Mouse (Mus musculus) forebrain, embryonic 11.5 days (tissue): Measurements from ENCODE around the gene Lrrc8d. TPM values are rescaled to one million over a fixed set of nuclear protein-coding genes. Genes with fewer than 3 reads are reported as not detected.

Experiments
- ATAC-seq: fragments of 200-750 bp; cut with Nextera tagmentation; replicated peaks from 2 replicates; pipeline ENCODE4 v1.8.0; 2017; ENCODE audit warnings: moderate TSS enrichment; ENCODE audit not compliant: low FRiP score
- DNase-seq: peaks from one replicate; pipeline ENCODE4 v3.0.0-alpha.2; 2017; ENCODE audit warnings: low spot score
- H3K27ac ChIP-seq: fragments of 300-500 bp; sonication (generic); 2 replicates; pipeline ENCODE4 v1.5.1; 2014; ENCODE audit warnings: low read depth, low read length
- H3K27me3 ChIP-seq: fragments of 300-500 bp; sonication (generic); 2 replicates; pipeline ENCODE4 v1.6.1; 2014; ENCODE audit warnings: mild to moderate bottlenecking, low read length, mixed read lengths; ENCODE audit not compliant: control insufficient read depth, insufficient read depth
- H3K36me3 ChIP-seq: fragments of 300-500 bp; sonication (generic); 2 replicates; pipeline ENCODE4 v1.6.1; 2014; ENCODE audit warnings: mild to moderate bottlenecking, low read length, moderate library complexity, mixed read lengths; ENCODE audit not compliant: control insufficient read depth, insufficient read depth
- H3K4me1 ChIP-seq: fragments of 300-500 bp; sonication (generic); replicated peaks from 2 replicates; pipeline ENCODE4 v1.6.1; 2014; ENCODE audit warnings: low read length, mixed read lengths; ENCODE audit not compliant: control insufficient read depth, insufficient read depth
- H3K4me2 ChIP-seq: fragments of 300-500 bp; sonication (generic); 2 replicates; pipeline ENCODE4 v1.6.1; 2014; ENCODE audit warnings: low read depth, mild to moderate bottlenecking, low read length, moderate library complexity, mixed read lengths; ENCODE audit not compliant: severe bottlenecking
- H3K4me3 ChIP-seq: fragments of 300-500 bp; sonication (generic); 2 replicates; pipeline ENCODE4 v1.5.1; 2014; ENCODE audit warnings: low read depth, low read length
- H3K9ac ChIP-seq: fragments of 300-500 bp; sonication (generic); 2 replicates; pipeline ENCODE4 v1.6.1; 2014; ENCODE audit warnings: low read length
- H3K9me3 ChIP-seq: fragments of 300-500 bp; sonication (generic); 2 replicates; pipeline ENCODE4 v1.6.1; 2016; ENCODE audit warnings: low read length, mixed read lengths; ENCODE audit not compliant: control insufficient read depth
- WGBS: fragments of 180-500 bp; shearing (Covaris S2); extraction: QIAGEN DNeasy Blood & Tissue Kit; methylation state at CpG from one replicate; pipeline ENCODE4 v1.1.7; 2014; 5-methylcytosine and 5-hydroxymethylcytosine counted together
- polyA plus RNA-seq: library from polyadenylated mRNA; unstranded; fragments of >200 nt; fragmentation: Nextera tagmentation; extraction: Ambion mirVana; gene quantifications from 2 replicates; pipeline ENCODE4 v1.2.1, GENCODE M21; 2014

The Lrrc8d gene
- polyA plus RNA-seq, 1 experiment from 2014 or later = 28.9 TPM

DNA sequence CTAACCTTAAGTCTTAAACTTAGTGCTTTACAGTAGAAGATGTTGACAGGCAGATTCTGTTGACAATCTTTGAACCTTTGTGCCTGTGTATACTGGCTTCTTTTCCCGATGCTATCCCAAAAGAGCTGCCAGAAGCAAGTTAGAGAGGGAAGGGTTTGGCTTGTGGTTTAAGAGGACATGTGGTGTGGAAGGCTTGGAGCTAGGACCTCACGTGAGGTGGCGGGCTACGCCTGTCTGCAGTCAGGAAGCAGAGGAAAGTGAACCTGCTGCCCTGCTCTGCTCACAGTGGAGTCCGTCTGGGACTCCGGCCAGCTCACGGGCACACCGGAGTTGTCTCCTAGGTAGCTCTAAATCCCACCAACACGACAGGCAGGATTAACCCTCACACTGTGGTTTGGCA is 59.1 kb downstream of the Lrrc8d start:
- no peaks in the 10 kb centered on the region for H3K9me3 ChIP-seq
- WGBS = 89% methylated on average over 9 of the region's 9 CpGs
- no peak overlapping the region for H3K4me2 ChIP-seq
- ATAC-seq (no peak), DNase-seq (no peak)
- H3K4me3 ChIP-seq = no peak overlapping the region
- H3K27me3 ChIP-seq = no peaks in the 10 kb centered on the region
- no peak overlapping the region for H3K9ac ChIP-seq
- H3K27ac ChIP-seq = no peak overlapping the region
- H3K4me1 ChIP-seq = peaks cover 7% of the 10 kb centered on the region; the same call in 1 of the 2 replicates
- no peaks in the 10 kb centered on the region for H3K36me3 ChIP-seq

DNA sequence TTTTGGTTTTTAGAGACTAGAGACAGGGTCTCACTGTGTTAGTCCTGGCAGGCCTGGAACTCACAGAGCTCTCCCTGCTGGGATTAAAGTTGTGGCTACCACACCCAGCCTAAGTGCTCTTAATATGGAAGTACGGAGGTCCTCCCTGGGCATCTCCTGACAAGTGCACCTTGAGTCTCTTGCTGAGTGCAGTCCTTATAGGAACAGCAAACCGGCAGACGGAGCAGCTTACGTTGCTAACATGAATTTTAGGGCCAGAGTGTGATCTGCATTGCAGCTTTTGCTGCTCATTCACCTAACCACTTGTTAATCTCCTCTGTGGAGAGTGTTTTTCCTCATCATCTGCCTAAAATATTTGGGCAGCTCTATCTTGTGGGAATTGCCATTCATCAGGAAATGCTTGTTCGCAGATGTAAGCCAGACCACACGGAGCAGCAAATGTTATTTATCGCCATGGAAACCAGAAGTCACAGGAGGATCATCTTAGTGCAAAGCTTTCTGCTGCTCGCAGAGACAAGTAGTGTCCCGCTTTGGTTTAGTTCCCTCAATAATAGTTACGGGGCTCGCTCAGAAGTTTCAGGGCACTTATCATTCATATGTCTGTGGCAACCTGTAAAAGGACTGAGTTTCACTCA is 62.2 kb downstream of the Lrrc8d start:
- Histone ChIP-seq H3K9ac (no peak overlapping the region), H3K36me3 (no peaks in the 10 kb centered on the region; the same call in 1 of the 2 replicates), H3K4me1 (peaks cover 7% of the 10 kb centered on the region), H3K4me2 (no peak overlapping the region), H3K9me3 (no peaks in the 10 kb centered on the region), H3K27me3 (no peaks in the 10 kb centered on the region), H3K4me3 (no peak overlapping the region), H3K27ac (no peak overlapping the region)
- WGBS = 52% methylated on average over 11 of the region's 11 CpGs
- ATAC-seq = no peak
- DNase-seq = no peak

DNA sequence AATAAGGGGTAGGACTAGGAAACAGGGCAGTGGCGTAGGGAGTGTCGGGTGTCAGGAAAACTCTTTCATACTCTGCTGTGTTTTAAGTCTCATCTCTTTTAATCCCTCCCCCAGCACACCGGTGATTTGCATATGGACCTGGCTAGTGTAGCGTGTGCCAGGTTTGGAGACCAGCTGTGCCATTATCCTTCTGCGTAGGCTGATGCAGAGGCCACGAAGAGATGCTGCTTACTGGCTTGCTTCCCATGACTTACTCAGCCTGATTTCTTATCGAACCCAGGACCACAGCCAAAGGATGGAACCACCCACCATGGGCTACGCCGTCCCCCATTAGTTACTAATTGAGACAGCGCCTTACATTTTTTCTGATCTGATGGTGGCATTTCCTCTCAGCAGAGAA is 64.6 kb downstream of the Lrrc8d start:
- ATAC-seq (no peak), DNase-seq (no peak)
- Histone ChIP-seq H3K4me2 (no peak overlapping the region), H3K4me3 (no peak overlapping the region), H3K36me3 (no peaks in the 10 kb centered on the region; the same call in 1 of the 2 replicates), H3K4me1 (peaks cover 7% of the 10 kb centered on the region), H3K27me3 (no peaks in the 10 kb centered on the region), H3K9ac (no peak overlapping the region), H3K9me3 (no peaks in the 10 kb centered on the region), H3K27ac (no peak overlapping the region)
- 81% methylated on average over 10 of the region's 10 CpGs for WGBS

DNA sequence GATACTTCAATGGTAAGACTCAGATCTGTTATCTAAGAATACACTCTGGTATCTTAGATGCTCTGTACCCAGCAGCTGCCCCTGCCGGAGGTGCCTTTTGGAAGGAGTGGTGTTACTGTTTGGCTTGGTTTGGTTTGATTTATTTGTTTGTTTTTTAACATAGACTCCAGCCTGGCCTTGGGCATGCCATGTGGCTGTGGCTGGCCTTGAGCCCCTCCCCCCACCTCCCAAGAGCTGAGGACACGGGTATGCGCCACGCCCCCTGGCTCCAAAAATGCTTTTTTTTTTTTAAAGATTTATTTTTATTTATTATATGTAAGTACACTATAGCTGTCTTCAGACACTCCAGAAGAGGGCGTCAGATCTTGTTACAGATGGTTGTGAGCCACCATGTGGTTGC is 65.6 kb downstream of the Lrrc8d start:
- DNase-seq (no peak), ATAC-seq (no peak)
- Histone ChIP-seq H3K9me3 (no peaks in the 10 kb centered on the region), H3K36me3 (no peaks in the 10 kb centered on the region; the same call in 1 of the 2 replicates), H3K27ac (no peak overlapping the region), H3K4me2 (no peak overlapping the region), H3K27me3 (no peaks in the 10 kb centered on the region), H3K4me3 (no peak overlapping the region), H3K4me1 (peaks cover 7% of the 10 kb centered on the region), H3K9ac (no peak overlapping the region)
- 92% methylated on average over 4 of the region's 5 CpGs for WGBS

DNA sequence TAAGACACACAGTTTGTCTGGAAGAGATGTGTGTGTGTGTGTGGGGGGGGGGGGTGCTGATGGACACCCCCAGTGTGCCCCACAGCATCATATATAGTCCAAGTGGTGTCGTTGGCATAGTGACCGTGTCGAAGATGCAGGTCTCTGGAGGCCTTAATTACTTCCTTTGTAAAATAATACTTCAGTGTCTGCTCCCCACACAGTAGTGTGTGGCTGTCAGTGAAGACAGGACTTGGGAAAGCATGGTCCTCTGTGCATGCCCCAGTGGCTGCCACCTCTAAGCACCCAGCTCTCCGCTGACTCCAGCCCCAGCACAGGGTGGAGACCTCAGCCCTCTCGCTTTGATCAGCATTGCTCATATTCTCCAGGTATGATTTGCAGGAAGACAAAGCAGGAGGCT is 76.6 kb downstream of the Lrrc8d start:
- Histone ChIP-seq H3K27me3 (no peaks in the 10 kb centered on the region), H3K4me2 (no peak overlapping the region), H3K27ac (no peak overlapping the region), H3K9ac (no peak overlapping the region), H3K4me3 (no peak overlapping the region), H3K4me1 (no peaks in the 10 kb centered on the region), H3K36me3 (no peaks in the 10 kb centered on the region), H3K9me3 (no peaks in the 10 kb centered on the region)
- no peak for DNase-seq
- WGBS = 77% methylated on average over 5 of the region's 5 CpGs
- no peak for ATAC-seq

DNA sequence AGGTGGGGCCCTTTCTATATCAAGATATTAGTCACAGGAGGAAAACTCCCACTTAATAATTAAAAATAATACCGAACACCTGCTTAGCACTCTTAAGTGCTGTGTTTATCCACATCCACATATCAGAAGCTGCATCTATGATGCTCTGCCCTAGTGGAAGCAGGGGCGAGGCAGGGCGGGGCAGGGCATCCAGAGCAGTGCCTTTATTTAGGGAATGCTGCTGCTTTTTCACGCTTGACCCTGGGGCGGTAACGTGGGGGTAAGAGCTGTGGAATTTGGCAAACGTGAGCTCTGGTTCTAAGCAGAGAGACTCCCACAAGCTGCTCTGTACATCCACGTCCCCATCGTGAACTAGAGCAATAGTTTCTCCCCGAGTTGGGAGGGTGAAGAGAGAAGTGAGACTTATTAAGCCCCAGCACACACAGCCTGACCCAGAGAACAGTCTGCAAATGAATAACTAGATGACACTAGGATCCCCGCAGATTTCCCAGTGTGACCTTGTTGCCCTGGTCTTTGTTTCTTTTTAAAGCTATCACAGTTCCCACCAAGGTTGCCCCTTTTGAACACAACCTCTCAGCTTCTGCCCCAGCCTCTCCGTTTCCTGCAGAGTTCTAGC is 77.3 kb downstream of the Lrrc8d start:
- H3K36me3 ChIP-seq = no peaks in the 10 kb centered on the region
- no peaks in the 10 kb centered on the region for H3K9me3 ChIP-seq
- no peaks in the 10 kb centered on the region for H3K4me1 ChIP-seq
- H3K4me2 ChIP-seq = no peak overlapping the region
- WGBS = 44% methylated on average over 12 of the region's 12 CpGs
- H3K9ac ChIP-seq = no peak overlapping the region
- no peak overlapping the region for H3K4me3 ChIP-seq
- DNase-seq (no peak), ATAC-seq (no peak)
- no peaks in the 10 kb centered on the region for H3K27me3 ChIP-seq
- no peak overlapping the region for H3K27ac ChIP-seq

DNA sequence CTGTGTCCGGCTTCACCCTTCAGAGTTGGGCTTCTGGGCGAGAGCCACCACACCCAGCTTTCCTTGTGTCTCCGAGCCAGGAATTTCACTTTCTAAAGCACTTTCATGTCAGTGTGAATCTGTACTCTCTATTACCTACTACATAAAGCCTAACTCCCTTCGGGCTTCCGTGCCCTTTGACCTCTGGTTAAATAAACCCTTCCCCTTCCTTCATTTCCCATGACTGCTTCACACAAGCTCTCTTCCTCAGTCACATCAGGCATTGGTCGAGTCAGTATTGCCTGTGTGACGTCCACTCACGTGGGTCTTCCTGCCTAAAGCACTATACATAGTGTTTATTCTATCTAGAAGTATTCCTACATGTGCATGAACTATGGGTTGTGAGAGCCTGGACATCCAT is 77.9 kb downstream of the Lrrc8d start:
- Histone ChIP-seq H3K4me1 (no peaks in the 10 kb centered on the region), H3K27me3 (no peaks in the 10 kb centered on the region), H3K4me3 (no peak overlapping the region), H3K36me3 (no peaks in the 10 kb centered on the region), H3K27ac (no peak overlapping the region), H3K4me2 (no peak overlapping the region), H3K9ac (no peak overlapping the region), H3K9me3 (no peaks in the 10 kb centered on the region)
- ATAC-seq (no peak), DNase-seq (no peak)
- WGBS = 44% methylated on average over 8 of the region's 8 CpGs

DNA sequence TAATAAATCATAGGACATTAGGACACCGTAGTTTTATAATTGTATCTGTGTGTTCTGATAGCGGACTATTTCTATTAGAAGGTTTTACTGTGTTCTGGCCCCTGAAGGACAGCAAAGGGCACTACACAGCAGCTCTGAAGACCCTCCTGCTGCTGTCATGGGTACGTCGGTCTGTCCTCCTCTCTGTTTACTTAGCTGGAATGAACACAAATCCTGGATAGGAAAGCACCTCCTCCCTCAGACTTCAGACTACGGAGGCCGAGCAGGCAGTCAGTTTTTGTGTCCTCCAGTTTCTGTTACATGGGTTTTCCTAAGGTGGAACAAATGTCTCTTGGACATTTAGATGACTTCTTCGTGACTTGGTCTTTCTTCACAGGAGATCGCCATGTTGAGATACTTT is 78.4 kb downstream of the Lrrc8d start:
- ATAC-seq (no peak), DNase-seq (no peak)
- Histone ChIP-seq H3K4me3 (no peak overlapping the region), H3K4me2 (no peak overlapping the region), H3K27ac (no peak overlapping the region), H3K27me3 (no peaks in the 10 kb centered on the region), H3K36me3 (no peaks in the 10 kb centered on the region), H3K9ac (no peak overlapping the region), H3K4me1 (no peaks in the 10 kb centered on the region), H3K9me3 (no peaks in the 10 kb centered on the region)
- WGBS = 84% methylated on average over 8 of the region's 8 CpGs

DNA sequence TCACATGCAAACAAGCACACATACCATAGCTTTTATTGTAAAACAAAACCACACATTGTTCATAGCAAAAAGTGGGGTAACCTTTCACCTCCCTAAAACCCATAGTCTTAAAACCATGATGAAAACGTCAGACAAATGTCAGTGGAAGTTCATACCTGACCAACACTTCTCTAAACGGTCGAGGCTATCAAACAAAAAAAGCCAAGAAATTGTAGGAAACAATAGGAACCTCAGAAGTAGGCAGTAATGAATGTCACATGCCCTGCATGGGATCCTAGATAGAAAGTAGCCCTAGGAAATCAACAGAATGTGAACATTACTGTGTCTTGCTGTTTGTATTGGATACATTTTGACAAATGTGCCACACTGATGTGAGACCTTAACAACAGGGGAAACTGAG is 79.0 kb downstream of the Lrrc8d start:
- H3K4me2 ChIP-seq = no peak overlapping the region
- no peak overlapping the region for H3K9ac ChIP-seq
- ATAC-seq (no peak), DNase-seq (no peak)
- 60% methylated on average over 3 of the region's 3 CpGs for WGBS
- H3K27ac ChIP-seq = no peak overlapping the region
- H3K9me3 ChIP-seq = no peaks in the 10 kb centered on the region
- no peaks in the 10 kb centered on the region for H3K27me3 ChIP-seq
- H3K4me3 ChIP-seq = no peak overlapping the region
- no peaks in the 10 kb centered on the region for H3K36me3 ChIP-seq
- H3K4me1 ChIP-seq = no peaks in the 10 kb centered on the region
